ENCODE assay signal across 9 mouse cellular contexts in genomic region chr2:166442997-166443396, GRCm38 (mm10).
A peak's percentile ranks its signal among the peaks of the same experiment; 100 is the strongest.
DNase-seq lines count a peak whose midpoint lies in the region; ATAC-seq and TF ChIP-seq lines count a peak whose summit lies in the region.
"Had no signal": no experiment of that assay in that cellular context is flagged by ENCODE, and none has a peak within 500 bp of the region (broad histone marks: within the 10 kb centered on the region; RNA-seq: fewer than 3 reads in every experiment).

No protein-coding gene starts in this region.

- peak; percentile 90 to 93 for DNase-seq in cerebellum, postnatal 10 days
- peak; percentile 46 for DNase-seq in urinary bladder, postnatal 14 days (ENCODE audit: low spot score)
- DNase-seq in urinary bladder, postnatal 4 days (ENCODE audit: low spot score in 2 of 2) = no peak
- DNase-seq in lung, postnatal 14 days = peak; percentile 39
- DNase-seq in layer of hippocampus, postnatal 14 days (ENCODE audit: low spot score in 2 of 2) = no peak
- DNase-seq in kidney, adult 2 months = no peak
- no peak for DNase-seq in frontal cortex, postnatal 25 days (ENCODE audit: low spot score in 2 of 2)
- DNase-seq: cerebellum, adult 11-12 months had no signal

- TF ChIP-seq POLR2A in kidney, adult 2 months (IDR thresholded peaks at IDR 0.05; ENCODE audit: low read depth, low read length) = no peak

- H3K27ac ChIP-seq in kidney, adult 2 months (ENCODE audit: insufficient read depth, low read depth, low read length) = no peak overlapping the region

- H3K4me3 ChIP-seq in kidney, adult 2 months (ENCODE audit: insufficient read depth, low read depth, low read length) = no peak overlapping the region

- H3K36me3 ChIP-seq in kidney, adult 2 months (ENCODE audit: control insufficient read depth, insufficient read depth, low read length) = no peaks in the 10 kb centered on the region

- H3K4me1 ChIP-seq in kidney, adult 2 months (ENCODE audit: control insufficient read depth, insufficient read depth, low read length) = peaks cover 2% of the 10 kb centered on the region; the same call in 1 of the 2 replicates

- ATAC-seq in cerebellum, adult (ENCODE audit: insufficient number of reproducible peaks, low FRiP score, low TSS enrichment) = no peak

- WGBS in kidney, adult 2 months = 58% methylated on average over 15 of the region's 15 CpGs

- H3K27me3 ChIP-seq in kidney, adult 2 months (replicated peaks; ENCODE audit: control insufficient read depth, insufficient read depth, low read length) = no peaks in the 10 kb centered on the region

- no peak for TF ChIP-seq CTCF in kidney, adult 2 months (conservative IDR thresholded peaks at IDR 0.05; ENCODE audit: insufficient read depth, insufficient read length, low read depth, low read length)

Comparison
In these comparisons a context has a peak if more than half of its experiments do, and no peak if none do; other contexts are left out.
1. DNase-seq: peak in cerebellum, postnatal 10 days (2 of 2), urinary bladder, postnatal 14 days (single experiment) and lung, postnatal 14 days (single experiment); none in urinary bladder, postnatal 4 days (0 of 2), layer of hippocampus, postnatal 14 days (0 of 2), kidney, adult 2 months (single experiment) and frontal cortex, postnatal 25 days (0 of 2).